Mouse (Mus musculus) stomach, embryonic 16.5 days (tissue): ENCODE results near the gene Med17. TPM values are rescaled to one million over a fixed set of nuclear protein-coding genes. Genes with fewer than 3 reads are reported as not detected.
A peak's percentile ranks its signal among the peaks of the same experiment; 100 is the strongest.

ENCODE experiments used
- ATAC-seq: fragments of 200-750 bp; cut with Nextera tagmentation; 2 replicates; pipeline ENCODE4 v1.8.0; 2017; ENCODE audit warnings: moderate number of reproducible peaks, moderate TSS enrichment; ENCODE audit not compliant: insufficient read depth, low FRiP score
- H3K27ac ChIP-seq: fragments of 300-500 bp; sonication (generic); 2 replicates; pipeline ENCODE4 v1.5.1; 2014; ENCODE audit warnings: low read length
- H3K27me3 ChIP-seq: fragments of 300-500 bp; sonication (generic); 2 replicates; pipeline ENCODE4 v1.6.1; 2014; ENCODE audit warnings: low read length, control low read depth, mixed read lengths; ENCODE audit not compliant: control insufficient read depth, insufficient read depth
- H3K36me3 ChIP-seq: fragments of 300-500 bp; sonication (generic); 2 replicates; pipeline ENCODE4 v1.6.1; 2014; ENCODE audit warnings: low read length; ENCODE audit not compliant: control insufficient read depth, insufficient read depth
- H3K4me1 ChIP-seq: fragments of 300-500 bp; sonication (generic); 2 replicates; pipeline ENCODE4 v1.6.1; 2014; ENCODE audit warnings: low read length, control low read depth, mixed read lengths; ENCODE audit not compliant: control insufficient read depth, insufficient read depth
- H3K4me2 ChIP-seq: fragments of 300-500 bp; sonication (generic); 2 replicates; pipeline ENCODE4 v1.6.1; 2014; ENCODE audit warnings: low read depth, low read length, mixed read lengths
- H3K4me3 ChIP-seq: fragments of 300-500 bp; sonication (generic); replicated peaks from 2 replicates; pipeline ENCODE4 v1.5.1; 2014; ENCODE audit warnings: mild to moderate bottlenecking, low read length
- H3K9ac ChIP-seq: fragments of 300-500 bp; sonication (generic); 2 replicates; pipeline ENCODE4 v1.6.1; 2014; ENCODE audit warnings: low read length
- H3K9me3 ChIP-seq: fragments of 300-500 bp; sonication (generic); replicated peaks from 2 replicates; pipeline ENCODE4 v1.6.1; 2016; ENCODE audit warnings: low read length, control low read depth; ENCODE audit not compliant: control insufficient read depth
- WGBS: fragments of 180-500 bp; shearing (Covaris S2); extraction: QIAGEN DNeasy Blood & Tissue Kit; methylation state at CpG from one replicate; pipeline ENCODE4 v1.1.7; 2014; 5-methylcytosine and 5-hydroxymethylcytosine counted together
- polyA plus RNA-seq: library from polyadenylated mRNA; unstranded; fragments of >200 nt; fragmentation: Nextera tagmentation; extraction: Ambion mirVana; gene quantifications from 2 replicates; pipeline ENCODE4 v1.2.1, GENCODE M21; 2015

Med17 gene
- polyA plus RNA-seq, 1 experiment from 2014 or later: 26.8 TPM

- no peak overlapping the region for H3K9ac ChIP-seq
- WGBS: 94% methylated on average over 4 of the region's 4 CpGs
- no peak overlapping the region for H3K4me2 ChIP-seq
- H3K4me1 ChIP-seq: peaks cover 11% of the 10 kb centered on the region
- no peak for ATAC-seq
- H3K36me3 ChIP-seq: peaks cover 28% of the 10 kb centered on the region
- no peaks in the 10 kb centered on the region for H3K27me3 ChIP-seq
- no peak overlapping the region for H3K27ac ChIP-seq
- H3K4me3 ChIP-seq: no peak overlapping the region
- H3K9me3 ChIP-seq: no peaks in the 10 kb centered on the region
These were observed 2.9 kb downstream of the Med17 start for GRCm38 (mm10) chr9:15276855-15277254.

DNA sequence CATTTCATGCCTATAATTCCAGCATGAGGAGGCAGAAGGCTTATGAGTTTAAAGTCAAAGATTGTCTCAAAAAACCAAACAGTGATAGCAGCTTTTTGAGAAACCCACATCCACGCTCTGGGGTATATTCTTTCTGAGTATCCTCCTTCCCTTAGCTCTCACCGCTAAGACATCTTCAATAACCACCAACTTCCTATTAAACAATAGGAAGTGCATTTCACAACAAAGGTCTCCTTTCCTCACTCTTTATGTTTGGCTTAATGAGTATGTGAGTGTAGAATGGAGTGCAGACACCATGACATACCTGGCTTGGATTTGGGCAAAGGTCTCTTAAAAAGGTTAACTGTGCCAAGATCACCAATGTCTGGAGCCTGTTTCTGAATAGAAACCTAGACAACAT lies 5.8 kb downstream of the Med17 start:
- no peak overlapping the region for H3K9ac ChIP-seq
- WGBS: 95% methylated on average over 2 of the region's 2 CpGs
- no peak for ATAC-seq

GRCm38 (mm10) chr9:15263487-15263886 lies 16.2 kb downstream of the Med17 start:
- H3K36me3 ChIP-seq: peaks cover 18% of the 10 kb centered on the region

More for the DNA sequence above, 5.8 kb downstream of the Med17 start:
- no peaks in the 10 kb centered on the region for H3K27me3 ChIP-seq
- H3K4me1 ChIP-seq: 0 out of 2 replicates have a peak, but pooled peaks cover 6% of the 10 kb centered on the region
- no peak overlapping the region for H3K27ac ChIP-seq
- no peak overlapping the region for H3K4me2 ChIP-seq
- peaks cover 36% of the 10 kb centered on the region for H3K36me3 ChIP-seq
- H3K4me3 ChIP-seq: no peak overlapping the region
- no peaks in the 10 kb centered on the region for H3K9me3 ChIP-seq

DNA sequence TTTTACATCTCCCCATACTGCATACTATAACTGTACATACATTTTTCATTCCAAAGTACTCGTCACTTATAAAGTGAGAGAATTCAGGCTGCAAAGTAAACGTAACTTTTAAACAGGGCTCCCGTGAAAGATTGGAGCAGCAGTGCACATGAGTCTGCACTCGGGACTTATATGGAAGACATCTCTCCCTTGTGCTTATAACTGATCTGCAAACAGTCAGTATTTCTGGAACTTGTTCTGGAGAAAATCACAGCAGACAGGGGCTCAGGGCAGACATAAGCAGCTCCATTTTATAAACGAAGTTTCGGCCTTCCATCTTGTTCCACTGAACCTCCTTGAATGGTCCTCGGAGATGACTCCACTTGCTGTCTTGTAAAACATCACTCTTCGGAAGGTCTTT lies 17.8 kb downstream of the Med17 start:
- H3K9ac ChIP-seq: no peak overlapping the region
- H3K4me1 ChIP-seq: no peaks in the 10 kb centered on the region
- ATAC-seq: peak; percentile 41; the same call in 1 of the 2 replicates
- no peaks in the 10 kb centered on the region for H3K9me3 ChIP-seq
- H3K4me2 ChIP-seq: no peak overlapping the region
- peak overlapping the region; percentile 43 for H3K27ac ChIP-seq
- H3K27me3 ChIP-seq: no peaks in the 10 kb centered on the region
- no peak overlapping the region for H3K4me3 ChIP-seq
- peaks cover 18% of the 10 kb centered on the region for H3K36me3 ChIP-seq
- 70% methylated on average over 8 of the region's 8 CpGs for WGBS

More at GRCm38 (mm10) chr9:15263487-15263886, 16.2 kb downstream of the Med17 start:
- no peaks in the 10 kb centered on the region for H3K4me1 ChIP-seq
- H3K9ac ChIP-seq: no peak overlapping the region
- H3K4me2 ChIP-seq: no peak overlapping the region
- no peak overlapping the region for H3K4me3 ChIP-seq
- H3K9me3 ChIP-seq: no peaks in the 10 kb centered on the region
- no peak overlapping the region for H3K27ac ChIP-seq
- H3K27me3 ChIP-seq: no peaks in the 10 kb centered on the region
- ATAC-seq: no peak
- 94% methylated on average over 10 of the region's 10 CpGs for WGBS

- Histone ChIP-seq H3K4me1 (no peaks in the 10 kb centered on the region), H3K9ac (no peak overlapping the region), H3K4me3 (no peak overlapping the region), H3K27ac (no peak overlapping the region), H3K27me3 (no peaks in the 10 kb centered on the region), H3K9me3 (no peaks in the 10 kb centered on the region), H3K36me3 (peaks cover 4% of the 10 kb centered on the region; the same call in 1 of the 2 replicates), H3K4me2 (no peak overlapping the region)
- 58% methylated on average over 3 of the region's 3 CpGs for WGBS
- no peak for ATAC-seq
These were observed 23.5 kb downstream of the Med17 start for GRCm38 (mm10) chr9:15256214-15256613.

- Histone ChIP-seq H3K36me3 (no peaks in the 10 kb centered on the region), H3K4me2 (no peak overlapping the region), H3K4me3 (no peak overlapping the region), H3K9me3 (no peaks in the 10 kb centered on the region), H3K4me1 (no peaks in the 10 kb centered on the region), H3K27ac (no peak overlapping the region), H3K27me3 (no peaks in the 10 kb centered on the region), H3K9ac (no peak overlapping the region)
- no peak for ATAC-seq
- 87% methylated on average over 7 of the region's 7 CpGs for WGBS
These were observed 25.2 kb downstream of the Med17 start for GRCm38 (mm10) chr9:15254501-15254900.

DNA sequence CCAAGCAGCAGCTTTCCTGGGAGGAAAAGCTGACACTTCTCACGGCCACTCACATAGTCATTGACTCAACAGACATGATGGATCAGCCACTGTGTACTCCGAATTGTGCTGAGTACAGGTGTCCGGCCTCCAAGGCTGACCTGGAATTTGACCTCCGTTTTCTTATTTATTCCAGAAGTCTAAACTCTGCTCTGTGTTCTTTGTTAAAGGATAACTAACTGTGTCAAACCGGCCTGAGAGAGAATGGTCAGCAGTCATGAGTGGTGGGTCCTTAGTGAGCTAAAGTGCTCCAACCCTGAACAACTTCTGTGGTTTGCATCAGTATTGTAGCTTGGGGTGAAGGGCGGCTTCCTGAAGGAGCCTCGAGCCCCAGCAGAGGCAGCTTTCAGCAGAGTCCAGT lies 27.5 kb downstream of the Med17 start:
- no peak overlapping the region for H3K4me3 ChIP-seq
- H3K27me3 ChIP-seq: no peaks in the 10 kb centered on the region
- no peaks in the 10 kb centered on the region for H3K9me3 ChIP-seq
- no peak for ATAC-seq
- WGBS: 59% methylated on average over 7 of the region's 7 CpGs
- H3K4me1 ChIP-seq: no peaks in the 10 kb centered on the region
- no peak overlapping the region for H3K9ac ChIP-seq
- H3K4me2 ChIP-seq: no peak overlapping the region
- H3K27ac ChIP-seq: no peak overlapping the region
- no peaks in the 10 kb centered on the region for H3K36me3 ChIP-seq

GRCm38 (mm10) chr9:15250376-15250775 lies 29.4 kb downstream of the Med17 start:
- Histone ChIP-seq H3K9me3 (no peaks in the 10 kb centered on the region), H3K4me3 (no peak overlapping the region), H3K9ac (no peak overlapping the region), H3K36me3 (no peaks in the 10 kb centered on the region), H3K4me1 (no peaks in the 10 kb centered on the region), H3K27ac (no peak overlapping the region), H3K27me3 (no peaks in the 10 kb centered on the region), H3K4me2 (no peak overlapping the region)
- ATAC-seq: no peak; the same call in 1 of the 2 replicates
- WGBS: 74% methylated on average over 7 of the region's 7 CpGs

- Histone ChIP-seq H3K4me1 (no peaks in the 10 kb centered on the region), H3K4me2 (no peak overlapping the region), H3K4me3 (no peak overlapping the region), H3K9me3 (no peaks in the 10 kb centered on the region), H3K27me3 (no peaks in the 10 kb centered on the region), H3K27ac (peak overlapping the region; percentile 40), H3K9ac (no peak overlapping the region), H3K36me3 (no peaks in the 10 kb centered on the region)
- WGBS: 57% methylated on average over 14 of the region's 14 CpGs
- peak; percentile 75; the same call in 1 of the 2 replicates for ATAC-seq
These were observed 34.2 kb downstream of the Med17 start for GRCm38 (mm10) chr9:15245319-15246075.
